Mouse (Mus musculus) heart, adult 2 months (tissue): ENCODE measurements at regions not wholly inside any gene's neighbourhood (a gene's known extent, or its start where the extent isn't known, plus 50 kb on each side); places are given as distances from the start of the nearest gene placed in this dataset.

Source experiments
- CTCF ChIP-seq: fragments of 200-600 bp; IDR thresholded peaks from 2 replicates; pipeline ENCODE4 v1.8.1; 2022; ENCODE audit warnings: antibody characterized with exemption, mild to moderate bottlenecking, moderate library complexity
- POLR2A ChIP-seq: fragments of 200-500 bp; IDR thresholded peaks from 2 replicates; pipeline ENCODE4 v1.6.1; 2011; ENCODE audit warnings: mild to moderate bottlenecking, low read depth, low read length, control low read depth; ENCODE audit not compliant: insufficient read depth

- TF ChIP-seq POLR2A (no peak), CTCF (no peak)
Observed at GRCm38 (mm10) chr10:66904552-66905367, 191.2 kb upstream of the Jmjd1c start.
